Mouse (Mus musculus): ENCODE measurements around the gene Uncx.

DNA sequence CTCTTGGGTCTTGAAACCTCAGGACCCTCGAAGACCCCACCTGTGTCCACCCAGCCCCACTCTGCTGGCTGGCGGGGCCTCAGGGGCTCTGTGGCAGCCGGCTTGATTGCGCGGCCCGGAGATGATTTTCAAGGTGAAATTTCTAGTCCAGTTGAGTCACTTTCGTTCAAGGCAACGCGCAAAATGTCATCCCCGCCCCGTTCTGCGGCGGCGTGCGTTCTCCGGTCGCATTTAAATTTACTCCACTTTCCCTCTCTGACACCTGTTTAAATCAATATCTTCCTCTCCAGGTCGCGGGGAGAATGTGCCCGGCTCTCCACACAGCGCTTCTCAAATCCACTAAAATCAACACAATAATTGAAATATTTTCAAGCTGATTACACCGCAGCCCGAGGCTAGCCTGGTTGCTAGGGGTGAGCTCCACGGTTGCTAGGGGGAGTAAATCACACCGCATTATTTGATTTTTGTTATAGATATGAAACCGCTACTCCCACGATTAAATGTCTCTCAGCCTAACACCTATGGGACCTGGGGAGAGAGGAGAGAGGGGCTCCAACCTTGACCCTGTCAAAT is 37.0 kb downstream of the Uncx start:
- TF ChIP-seq CTCF (IDR thresholded peaks at IDR 0.05; ENCODE audit: low read depth) (no peak), EP300 (IDR thresholded peaks at IDR 0.05; ENCODE audit: low read depth) (no peak)
